Mouse (Mus musculus) lung, embryonic 15.5 days (tissue): Measurements from ENCODE around the gene Cryge. TPM values are rescaled to one million over a fixed set of nuclear protein-coding genes. Genes with fewer than 3 reads are reported as not detected.

ENCODE experiments used
- ATAC-seq: fragments of 200-750 bp; cut with Nextera tagmentation; 2 replicates; pipeline ENCODE4 v1.8.0; 2017; ENCODE audit warnings: moderate number of reproducible peaks, borderline replicate concordance; ENCODE audit not compliant: low FRiP score, low TSS enrichment; ENCODE audit errors: extremely low read depth
- H3K27ac ChIP-seq: fragments of 300-500 bp; sonication (generic); 2 replicates; pipeline ENCODE4 v1.5.1; 2015; ENCODE audit warnings: moderate library complexity, mild to moderate bottlenecking, inconsistent platforms
- H3K27me3 ChIP-seq: fragments of 300-500 bp; sonication (generic); 2 replicates; pipeline ENCODE4 v1.6.1; 2015; ENCODE audit warnings: inconsistent platforms
- H3K36me3 ChIP-seq: fragments of 300-500 bp; sonication (generic); 2 replicates; pipeline ENCODE4 v1.6.1; 2015; ENCODE audit warnings: inconsistent platforms
- H3K4me1 ChIP-seq: fragments of 300-500 bp; sonication (generic); 2 replicates; pipeline ENCODE4 v1.6.1; 2015; ENCODE audit warnings: inconsistent platforms
- H3K4me2 ChIP-seq: fragments of 300-500 bp; sonication (generic); 2 replicates; pipeline ENCODE4 v1.6.1; 2015; ENCODE audit warnings: inconsistent platforms, mild to moderate bottlenecking, moderate library complexity
- H3K4me3 ChIP-seq: fragments of 300-500 bp; sonication (generic); 2 replicates; pipeline ENCODE4 v1.5.1; 2015; ENCODE audit warnings: mild to moderate bottlenecking, inconsistent platforms
- H3K9ac ChIP-seq: fragments of 300-500 bp; sonication (generic); 2 replicates; pipeline ENCODE4 v1.6.1; 2015; ENCODE audit warnings: inconsistent platforms
- H3K9me3 ChIP-seq: fragments of 300-500 bp; sonication (generic); 2 replicates; pipeline ENCODE4 v1.6.1; 2016; ENCODE audit warnings: inconsistent platforms
- WGBS: fragments of 180-500 bp; shearing (Covaris S2); methylation state at CpG from one replicate; pipeline ENCODE4 v1.1.7; 2015; 5-methylcytosine and 5-hydroxymethylcytosine counted together
- polyA plus RNA-seq: library from polyadenylated mRNA; unstranded; fragments of >200 nt; fragmentation: Nextera tagmentation; extraction: Ambion mirVana; gene quantifications from 2 replicates; pipeline ENCODE4 v1.2.1, GENCODE M21; 2015

The Cryge gene
- polyA plus RNA-seq, 1 experiment from 2014 or later: not detected

DNA sequence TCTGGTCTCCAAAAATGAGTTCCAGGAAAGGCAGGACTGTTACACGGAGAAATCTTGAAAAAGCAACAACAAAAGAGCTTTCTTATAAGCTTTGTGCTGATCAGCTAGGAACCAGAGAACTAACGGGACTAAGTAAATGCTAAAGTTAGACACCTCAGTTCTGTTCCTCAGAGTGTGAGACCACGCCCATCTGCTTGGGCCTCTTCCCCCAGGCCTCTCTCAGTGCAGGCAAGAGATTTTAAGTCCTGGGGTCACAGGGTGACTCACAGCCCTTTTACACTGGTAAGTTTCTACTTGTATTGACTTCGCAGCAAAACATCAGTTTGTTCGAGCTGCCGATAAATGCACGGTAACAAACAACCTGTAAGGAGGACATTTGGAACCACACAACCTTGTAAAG lies 747 bp upstream of the Cryge start:
- H3K27ac ChIP-seq: no peak overlapping the region
- H3K27me3 ChIP-seq: no peaks in the 10 kb centered on the region
- no peak overlapping the region for H3K4me3 ChIP-seq
- no peak overlapping the region for H3K4me2 ChIP-seq
- H3K9ac ChIP-seq: no peak overlapping the region
- H3K36me3 ChIP-seq: no peaks in the 10 kb centered on the region
- H3K4me1 ChIP-seq: no peaks in the 10 kb centered on the region
- no peak for ATAC-seq
- H3K9me3 ChIP-seq: no peaks in the 10 kb centered on the region
- 67% methylated on average over 7 of the region's 7 CpGs for WGBS

DNA sequence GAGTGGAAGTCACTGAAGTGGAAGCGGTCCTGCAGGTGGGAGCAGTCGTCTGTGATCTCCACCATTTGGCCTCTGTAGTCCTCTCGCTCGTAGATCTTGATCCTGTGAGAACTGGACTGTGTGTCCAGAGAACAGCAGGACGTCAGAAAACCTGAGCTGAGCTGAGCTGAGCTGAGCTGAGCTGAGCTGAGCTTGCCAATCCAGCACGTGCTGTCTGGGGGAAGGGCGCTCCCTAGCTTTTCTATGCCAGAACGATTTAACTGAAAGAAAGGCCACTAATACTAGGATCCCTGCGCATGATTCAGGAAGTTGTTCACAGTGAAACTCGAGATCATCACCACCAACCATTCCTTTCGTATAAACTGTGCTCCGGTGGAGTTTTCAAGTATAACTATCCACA lies 2.2 kb downstream of the Cryge start:
- ATAC-seq: no peak
- no peaks in the 10 kb centered on the region for H3K27me3 ChIP-seq
- H3K4me1 ChIP-seq: no peaks in the 10 kb centered on the region
- H3K4me2 ChIP-seq: no peak overlapping the region
- 52% methylated on average over 12 of the region's 12 CpGs for WGBS
- H3K4me3 ChIP-seq: no peak overlapping the region
- no peaks in the 10 kb centered on the region for H3K36me3 ChIP-seq
- H3K9ac ChIP-seq: no peak overlapping the region
- no peaks in the 10 kb centered on the region for H3K9me3 ChIP-seq
- H3K27ac ChIP-seq: no peak overlapping the region

DNA sequence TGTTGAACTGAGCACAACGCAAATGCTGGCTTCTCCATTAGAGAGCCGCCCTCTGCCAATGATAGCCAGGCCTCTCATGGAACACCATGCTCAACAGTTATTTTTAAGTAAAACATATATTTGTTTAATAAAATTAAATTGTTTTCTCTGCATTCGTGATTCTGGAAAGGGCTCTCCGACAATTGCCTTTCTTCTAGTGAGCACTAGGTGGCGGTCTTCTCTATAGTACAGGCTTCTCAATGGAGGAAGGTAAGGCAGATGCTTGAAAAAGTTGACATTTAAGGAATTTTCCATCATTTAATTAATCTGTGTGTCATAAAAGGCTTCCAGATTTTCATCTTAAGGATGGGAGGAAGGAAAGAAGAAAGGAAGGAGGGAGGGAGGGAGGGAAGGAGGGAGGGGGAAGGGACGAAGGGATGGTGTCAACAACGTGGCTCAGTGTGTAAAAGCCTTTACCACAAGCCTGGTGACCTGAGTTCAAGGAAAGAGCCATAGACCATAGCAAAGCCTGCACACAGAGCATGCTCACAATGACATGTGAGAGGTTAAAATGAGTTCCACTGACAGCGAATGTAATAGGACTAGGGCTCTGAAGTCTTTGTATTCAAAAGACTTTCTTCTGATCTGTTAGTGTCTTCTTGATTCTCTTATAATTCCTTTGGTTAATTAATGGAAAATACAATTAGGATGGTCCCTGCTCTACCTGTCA lies 4.4 kb downstream of the Cryge start:
- no peaks in the 10 kb centered on the region for H3K27me3 ChIP-seq
- H3K4me3 ChIP-seq: no peak overlapping the region
- no peak for ATAC-seq
- no peak overlapping the region; the same call in 1 of the 2 replicates for H3K4me2 ChIP-seq
- H3K9ac ChIP-seq: no peak overlapping the region
- no peaks in the 10 kb centered on the region for H3K9me3 ChIP-seq
- 30% methylated on average over 8 of the region's 8 CpGs for WGBS
- H3K36me3 ChIP-seq: no peaks in the 10 kb centered on the region
- H3K27ac ChIP-seq: no peak overlapping the region
- H3K4me1 ChIP-seq: no peaks in the 10 kb centered on the region

DNA sequence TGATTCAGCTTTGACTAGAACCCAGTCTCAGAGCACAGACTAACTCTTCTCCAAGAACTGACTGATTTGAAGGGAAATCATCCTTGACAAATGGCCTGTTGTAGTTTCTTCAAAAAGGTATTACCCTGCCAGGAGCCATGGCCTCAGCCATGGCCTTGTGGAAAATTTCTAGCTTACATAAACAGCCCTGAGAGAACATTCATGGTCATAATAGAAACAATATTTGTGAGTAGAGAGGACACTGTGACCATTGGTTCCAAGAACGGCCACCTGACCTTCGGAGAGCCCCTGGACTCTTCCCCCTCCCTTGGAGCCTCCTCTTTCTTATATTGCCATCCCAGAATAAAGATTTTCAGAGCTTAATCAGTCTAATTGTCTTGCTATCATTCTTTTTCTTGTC lies 7.5 kb downstream of the Cryge start:
- no peaks in the 10 kb centered on the region for H3K4me1 ChIP-seq
- H3K27me3 ChIP-seq: no peaks in the 10 kb centered on the region
- no peak overlapping the region for H3K9ac ChIP-seq
- H3K4me3 ChIP-seq: no peak overlapping the region
- no peaks in the 10 kb centered on the region for H3K9me3 ChIP-seq
- WGBS: 77% methylated on average over 2 of the region's 2 CpGs
- H3K4me2 ChIP-seq: no peak overlapping the region
- ATAC-seq: no peak
- H3K36me3 ChIP-seq: no peaks in the 10 kb centered on the region
- H3K27ac ChIP-seq: no peak overlapping the region

DNA sequence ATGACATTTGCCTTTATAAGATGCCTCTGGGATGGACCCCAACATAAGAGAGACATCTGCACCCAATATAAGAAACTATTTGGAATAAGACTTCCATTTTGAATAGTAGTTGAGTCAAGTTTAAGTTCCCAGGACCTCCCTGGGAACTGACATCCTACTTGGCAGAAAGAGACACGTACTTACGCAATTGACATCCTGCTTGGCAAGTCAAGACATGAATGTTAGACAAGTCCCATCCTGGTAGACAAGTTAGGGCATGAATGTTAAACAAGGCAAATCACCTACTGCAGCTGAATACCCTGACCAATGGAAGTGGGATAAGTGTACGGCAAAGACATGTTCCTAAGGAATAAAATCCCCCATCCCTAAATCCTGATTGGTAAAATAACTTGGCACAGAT lies 9.1 kb downstream of the Cryge start:
- no peak for ATAC-seq
- Histone ChIP-seq H3K27ac (no peak overlapping the region), H3K4me2 (no peak overlapping the region), H3K9me3 (no peaks in the 10 kb centered on the region), H3K4me3 (no peak overlapping the region), H3K27me3 (no peaks in the 10 kb centered on the region), H3K36me3 (no peaks in the 10 kb centered on the region), H3K4me1 (no peaks in the 10 kb centered on the region), H3K9ac (no peak overlapping the region)
- WGBS: 81% methylated on average over 3 of the region's 3 CpGs

DNA sequence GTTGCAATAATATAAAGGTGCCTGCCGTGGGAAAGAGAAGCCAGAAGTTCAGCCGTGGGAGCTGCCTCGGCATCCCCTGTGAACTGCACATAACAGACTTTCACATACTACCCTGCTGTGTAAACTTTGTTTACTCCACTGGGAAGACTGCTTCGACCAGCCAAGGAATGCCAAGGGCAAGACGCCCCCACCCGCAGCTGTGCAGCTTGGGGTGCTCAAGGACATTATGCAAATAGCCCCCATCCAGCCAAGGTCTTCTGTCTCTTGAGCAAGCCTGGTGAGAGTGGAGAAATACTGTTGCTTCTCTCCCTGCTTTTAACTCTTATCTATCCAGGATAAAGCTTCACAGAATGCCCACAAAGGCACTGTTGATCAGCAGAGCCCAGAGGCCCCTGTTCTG lies 10.1 kb downstream of the Cryge start:
- Histone ChIP-seq H3K4me3 (no peak overlapping the region), H3K9ac (no peak overlapping the region), H3K4me1 (no peaks in the 10 kb centered on the region), H3K27me3 (no peaks in the 10 kb centered on the region), H3K4me2 (no peak overlapping the region), H3K9me3 (no peaks in the 10 kb centered on the region), H3K36me3 (no peaks in the 10 kb centered on the region), H3K27ac (no peak overlapping the region)
- ATAC-seq: no peak
- WGBS: 57% methylated on average over 6 of the region's 6 CpGs

DNA sequence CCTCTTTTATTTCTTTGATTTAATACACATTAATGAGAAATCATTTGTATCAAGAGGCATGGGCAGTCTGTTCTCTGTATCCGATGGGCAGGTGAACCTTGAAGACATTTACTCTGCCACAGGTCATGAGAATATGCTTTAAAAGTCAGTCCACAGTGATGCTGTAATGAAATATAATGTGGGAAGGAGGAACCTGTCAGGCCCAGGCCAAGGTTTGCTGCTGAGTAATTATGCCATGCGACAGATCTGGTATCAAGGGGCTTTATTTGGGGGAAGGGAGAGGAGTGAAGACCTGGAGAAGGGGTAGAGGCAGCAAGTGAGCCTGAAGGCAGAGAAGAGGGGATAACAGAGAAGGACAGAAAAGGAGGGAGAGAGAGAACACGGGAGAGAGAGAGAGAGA lies 11.3 kb downstream of the Cryge start:
- Histone ChIP-seq H3K36me3 (no peaks in the 10 kb centered on the region), H3K27ac (no peak overlapping the region), H3K4me1 (no peaks in the 10 kb centered on the region), H3K9ac (no peak overlapping the region), H3K27me3 (no peaks in the 10 kb centered on the region), H3K9me3 (no peaks in the 10 kb centered on the region), H3K4me3 (no peak overlapping the region), H3K4me2 (no peak overlapping the region)
- WGBS: 58% methylated on average over 3 of the region's 3 CpGs
- ATAC-seq: no peak

DNA sequence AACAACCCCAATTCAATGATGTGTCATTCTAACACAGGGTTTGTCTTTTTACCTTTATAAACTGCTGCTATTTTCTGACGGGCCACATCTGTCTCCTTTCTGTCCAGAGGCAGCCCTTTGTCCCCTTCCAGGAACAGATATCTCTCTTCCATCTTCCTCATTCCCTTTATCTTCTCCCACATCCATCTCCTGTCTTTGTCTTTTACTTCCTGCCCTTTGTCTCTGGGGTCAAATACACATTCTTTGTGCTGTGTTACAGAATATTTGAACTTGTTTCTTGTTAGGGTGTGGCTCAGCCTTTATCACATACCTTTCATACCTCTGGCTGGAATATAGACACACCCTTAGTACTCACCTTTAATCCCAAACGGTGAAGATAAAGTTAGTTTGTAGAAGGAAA lies 13.4 kb downstream of the Cryge start:
- no peak for ATAC-seq
- Histone ChIP-seq H3K9me3 (no peaks in the 10 kb centered on the region), H3K4me3 (no peak overlapping the region), H3K9ac (no peak overlapping the region), H3K4me2 (no peak overlapping the region), H3K27me3 (no peaks in the 10 kb centered on the region), H3K36me3 (no peaks in the 10 kb centered on the region), H3K4me1 (no peaks in the 10 kb centered on the region), H3K27ac (no peak overlapping the region)
- WGBS: 22% methylated on average over 2 of the region's 2 CpGs

DNA sequence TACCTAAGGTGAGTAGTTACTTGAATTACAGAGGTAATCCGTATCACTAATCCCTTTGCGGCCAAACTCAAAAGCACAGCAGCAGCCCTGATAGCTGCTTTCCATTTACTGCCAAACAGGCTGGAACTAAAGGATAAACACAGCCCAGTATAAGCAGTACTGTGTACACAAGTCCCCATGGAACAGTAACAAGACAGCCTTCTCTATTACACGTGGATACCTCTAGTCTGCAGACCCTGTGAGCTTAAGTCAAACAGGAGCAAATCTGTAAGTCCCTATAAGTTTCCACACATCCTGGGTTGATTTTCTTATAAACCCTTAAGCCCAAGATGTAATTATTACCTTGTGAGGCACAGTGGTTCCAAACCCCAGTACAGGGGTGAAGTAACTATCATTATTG lies 15.4 kb downstream of the Cryge start:
- H3K27ac ChIP-seq: no peak overlapping the region
- no peaks in the 10 kb centered on the region for H3K9me3 ChIP-seq
- ATAC-seq: no peak
- H3K4me1 ChIP-seq: no peaks in the 10 kb centered on the region
- no peaks in the 10 kb centered on the region for H3K36me3 ChIP-seq
- H3K4me2 ChIP-seq: no peak overlapping the region
- no peak overlapping the region for H3K4me3 ChIP-seq
- 34% methylated on average over 3 of the region's 3 CpGs for WGBS
- H3K27me3 ChIP-seq: no peaks in the 10 kb centered on the region
- H3K9ac ChIP-seq: no peak overlapping the region

DNA sequence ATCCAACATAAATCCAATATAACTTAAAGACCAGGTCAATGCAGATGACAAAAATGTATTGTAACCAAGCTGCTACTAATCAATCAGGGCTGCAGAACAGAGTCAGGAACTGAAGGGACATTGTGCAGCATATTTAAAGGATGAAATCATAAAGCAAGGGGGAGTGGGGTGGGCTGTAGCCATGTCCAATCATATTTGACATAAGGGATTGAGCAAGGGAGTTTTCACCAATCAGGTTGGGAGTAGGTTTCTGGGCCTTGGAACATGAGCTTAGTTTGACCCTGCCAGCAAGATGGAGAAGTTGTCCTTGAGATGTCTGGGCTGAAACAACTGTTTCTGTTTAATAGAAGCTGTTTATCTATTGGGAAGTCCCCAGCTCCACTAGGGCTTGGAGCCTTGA lies 18.3 kb downstream of the Cryge start, which contains the start of gene Akr1cl:
Gene Akr1cl (minus strand): TSS at position 119 of the 400 bp plus-strand sequence.
- no peak within 1 kb of the TSS for H3K27ac ChIP-seq
- H3K4me3 ChIP-seq: no peak within 1 kb of the TSS
- no peaks in the 10 kb centered on the region for H3K9me3 ChIP-seq
- H3K9ac ChIP-seq: no peak within 1 kb of the TSS
- H3K27me3 ChIP-seq: no peaks in the 10 kb centered on the region
- no peaks in the 10 kb centered on the region for H3K4me1 ChIP-seq
- H3K36me3 ChIP-seq: no peaks in the 10 kb centered on the region
- ATAC-seq: no peak
- H3K4me2 ChIP-seq: no peak within 1 kb of the TSS

DNA sequence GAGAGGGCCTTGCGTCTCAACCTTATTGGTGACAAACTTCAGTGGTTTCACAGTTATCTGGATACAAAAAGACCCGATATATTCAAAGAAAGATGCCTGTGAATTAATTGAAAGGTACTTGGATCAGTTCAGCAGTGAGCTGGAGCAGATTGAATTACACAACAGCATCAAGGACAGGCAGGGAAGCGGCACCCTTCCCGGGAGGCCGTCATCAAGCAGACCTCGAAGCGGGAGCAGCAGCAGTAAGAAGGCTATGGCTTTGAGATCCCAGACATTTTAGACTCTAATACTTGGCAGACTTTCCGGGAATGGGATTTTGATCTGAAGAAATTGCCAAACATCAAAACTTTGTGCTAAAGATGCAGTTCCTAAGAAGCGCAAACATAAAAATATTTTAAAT lies 22.7 kb downstream of the Cryge start:
- H3K36me3 ChIP-seq: no peaks in the 10 kb centered on the region
- no peaks in the 10 kb centered on the region for H3K9me3 ChIP-seq
- no peak overlapping the region for H3K4me2 ChIP-seq
- no peaks in the 10 kb centered on the region for H3K27me3 ChIP-seq
- H3K4me3 ChIP-seq: no peak overlapping the region
- no peak for ATAC-seq
- no peak overlapping the region for H3K27ac ChIP-seq
- 68% methylated on average over 9 of the region's 9 CpGs for WGBS
- H3K9ac ChIP-seq: no peak overlapping the region
- H3K4me1 ChIP-seq: no peaks in the 10 kb centered on the region

DNA sequence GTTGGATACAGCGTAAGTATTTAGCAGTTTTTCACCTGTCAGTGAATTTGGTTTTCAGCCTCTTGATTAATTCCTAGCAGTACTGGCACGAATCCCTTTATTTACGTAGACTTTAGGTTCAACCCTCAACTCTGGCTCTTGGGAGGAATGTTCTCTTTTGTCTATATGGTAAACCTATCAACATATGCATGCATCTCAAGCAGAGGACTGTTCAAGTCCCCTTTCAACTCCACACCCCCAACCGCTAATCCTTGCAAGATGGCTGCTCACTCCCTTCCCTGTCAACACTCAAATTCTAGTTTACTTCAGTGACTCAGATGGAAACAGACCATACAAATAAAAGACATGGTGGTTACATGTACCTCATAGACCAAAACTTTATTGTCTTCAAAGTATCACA lies 38.2 kb downstream of the Cryge start:
- 73% methylated on average over 4 of the region's 4 CpGs for WGBS
- Histone ChIP-seq H3K27ac (no peak overlapping the region), H3K27me3 (no peaks in the 10 kb centered on the region), H3K4me1 (no peaks in the 10 kb centered on the region), H3K36me3 (no peaks in the 10 kb centered on the region), H3K9ac (no peak overlapping the region), H3K4me2 (no peak overlapping the region), H3K4me3 (no peak overlapping the region), H3K9me3 (no peaks in the 10 kb centered on the region)
- no peak for ATAC-seq

DNA sequence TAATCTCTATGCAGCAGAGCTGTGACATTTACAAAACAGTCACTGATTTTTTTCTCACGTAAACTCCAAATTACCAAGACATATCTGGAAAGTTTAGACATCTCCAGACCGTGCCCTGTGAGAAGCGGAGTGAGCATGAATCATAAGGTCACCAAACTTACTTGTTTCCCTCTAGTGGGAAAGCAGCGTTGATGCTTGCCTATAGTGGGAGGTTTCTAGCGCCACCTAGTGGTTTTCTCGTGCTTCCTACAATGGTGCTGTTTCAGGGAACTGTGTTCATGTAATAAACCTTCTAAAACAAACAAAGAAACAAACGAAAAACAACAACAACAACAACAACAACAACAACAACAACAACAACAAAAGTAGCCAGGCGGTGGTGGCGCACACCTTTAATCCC lies 40.8 kb downstream of the Cryge start:
- H3K4me3 ChIP-seq: no peak overlapping the region
- 7% methylated on average over 9 of the region's 9 CpGs for WGBS
- H3K27ac ChIP-seq: no peak overlapping the region
- no peaks in the 10 kb centered on the region for H3K9me3 ChIP-seq
- no peaks in the 10 kb centered on the region for H3K4me1 ChIP-seq
- no peak overlapping the region for H3K4me2 ChIP-seq
- no peaks in the 10 kb centered on the region for H3K27me3 ChIP-seq
- H3K9ac ChIP-seq: no peak overlapping the region
- no peak for ATAC-seq
- H3K36me3 ChIP-seq: no peaks in the 10 kb centered on the region
